Mouse (Mus musculus) cerebellum, adult 9-11 months (tissue): ENCODE measurements at regions not wholly inside any gene's neighbourhood (a gene's known extent, or its start where the extent isn't known, plus 50 kb on each side); places are given as distances from the start of the nearest gene placed in this dataset.
"Not testable (repeated sequence)": the region's sequence is repeated elsewhere in the genome, so short reads cannot be mapped to it uniquely, and the experiment has no call there.

Source experiments
- DNase-seq: peaks from one replicate; pipeline ENCODE4 v3.0.0; 2022

DNA sequence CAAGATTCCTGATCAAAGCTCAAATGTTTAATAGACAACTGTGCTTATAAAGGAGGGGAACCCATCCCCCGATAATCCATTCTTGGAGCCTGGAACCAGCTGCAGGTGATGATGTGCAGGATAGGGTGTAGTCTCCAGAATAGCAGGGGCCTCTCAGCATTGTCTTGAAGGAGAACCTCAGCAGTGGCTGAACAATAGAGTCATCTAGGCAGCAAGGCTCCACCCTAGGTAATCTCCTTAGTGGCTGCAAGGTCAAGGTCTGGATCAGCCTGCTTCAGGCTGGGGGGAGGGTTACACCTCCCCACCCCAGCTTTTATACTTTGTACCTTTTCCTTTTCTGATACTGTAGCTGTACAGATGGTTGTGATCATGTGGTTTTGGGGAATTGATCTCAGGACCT lies 116.8 kb upstream of the Mettl4 start:
- no peak for DNase-seq

DNA sequence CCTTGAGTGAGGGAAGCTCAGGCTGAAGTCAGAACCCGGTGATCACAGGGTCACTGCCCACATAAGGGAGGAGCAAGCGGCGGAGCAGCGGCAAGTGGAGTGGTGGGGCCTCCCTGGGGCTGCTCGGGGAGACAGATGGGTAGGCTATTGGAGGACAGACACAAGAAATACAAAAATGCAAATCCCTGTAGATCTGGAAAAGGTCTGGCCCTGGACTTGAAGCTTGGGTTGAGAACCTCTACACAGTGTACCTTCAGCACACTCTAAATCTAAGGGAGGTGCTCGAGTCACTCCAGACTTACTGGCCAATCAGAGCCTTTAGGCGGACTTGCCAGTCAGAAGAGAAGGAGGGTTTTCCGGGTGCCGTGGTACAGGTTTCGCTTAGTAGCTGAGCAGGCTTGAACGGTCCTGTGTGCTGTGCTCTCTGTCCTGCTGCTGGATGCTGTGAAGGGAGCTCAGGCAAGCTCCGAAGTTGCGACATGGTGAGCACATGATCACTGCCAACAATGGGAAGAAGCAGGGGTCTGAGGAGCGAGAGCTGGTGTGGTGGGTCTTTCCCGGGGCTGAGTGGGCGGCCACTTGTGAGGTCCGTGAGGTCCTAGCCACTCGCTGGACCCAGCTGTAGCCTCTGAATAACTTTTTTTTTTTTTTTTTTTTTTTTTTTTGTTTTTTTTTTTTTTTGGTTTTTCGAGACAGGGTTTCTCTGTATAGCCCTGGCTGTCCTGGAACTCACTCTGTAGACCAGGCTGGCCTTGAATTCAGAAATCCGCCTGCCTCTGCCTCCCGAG lies 114.9 kb upstream of the Mettl4 start:
- DNase-seq = peak; percentile 71

DNA sequence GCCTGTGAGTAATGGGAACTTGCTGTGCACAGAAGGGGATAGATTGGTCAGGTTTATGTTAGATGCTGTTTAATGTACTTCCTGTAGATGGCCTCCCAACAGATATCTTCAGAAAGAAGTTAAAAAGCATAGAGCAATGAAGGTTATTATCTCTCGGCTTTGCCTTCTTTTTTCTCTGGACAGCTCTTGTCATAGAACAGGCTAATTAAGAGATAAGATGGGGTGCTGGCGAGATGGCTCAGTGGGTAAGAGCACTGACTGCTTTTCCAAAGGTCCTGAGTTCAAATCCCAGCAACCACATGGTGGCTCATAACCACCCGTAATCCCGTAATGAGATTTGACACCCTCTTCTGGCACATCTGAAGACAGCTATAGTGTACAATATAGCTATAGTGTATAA lies 104.9 kb upstream of the Mettl4 start:
- not testable (repeated sequence) for DNase-seq

DNA sequence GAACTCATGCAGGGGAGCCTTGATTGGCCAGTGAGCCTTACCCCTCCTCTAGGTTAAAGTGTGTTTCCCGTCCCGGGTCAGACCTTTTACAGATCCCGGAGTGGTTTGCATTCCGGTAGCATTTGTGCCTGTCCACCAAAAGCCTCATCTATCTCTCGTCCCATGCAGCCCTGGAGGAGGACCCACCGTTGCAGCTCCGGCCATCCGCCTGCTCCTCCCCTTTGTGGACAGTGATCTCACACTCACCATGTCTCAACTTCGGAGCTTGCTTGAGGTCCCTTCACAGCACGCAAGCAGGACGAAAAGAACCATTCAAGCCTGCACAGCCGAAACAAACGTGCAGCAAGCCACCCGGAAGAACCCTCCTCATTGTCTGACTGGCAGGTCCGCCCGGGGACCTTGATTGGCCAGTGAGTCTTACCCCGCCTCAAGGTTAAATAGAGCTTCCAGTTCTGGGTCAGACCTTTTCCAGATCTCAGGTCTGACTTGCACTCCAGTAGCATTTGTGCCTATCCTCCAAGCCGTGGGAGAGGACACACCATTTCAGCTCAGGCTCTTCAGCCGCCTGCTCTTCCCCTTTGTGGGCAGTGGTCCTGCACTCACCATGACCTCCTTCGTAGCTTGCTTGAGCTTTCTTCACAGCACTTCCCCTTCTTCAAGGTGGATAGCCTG lies 84.8 kb upstream of the Mettl4 start:
- peak; percentile 84 for DNase-seq

DNA sequence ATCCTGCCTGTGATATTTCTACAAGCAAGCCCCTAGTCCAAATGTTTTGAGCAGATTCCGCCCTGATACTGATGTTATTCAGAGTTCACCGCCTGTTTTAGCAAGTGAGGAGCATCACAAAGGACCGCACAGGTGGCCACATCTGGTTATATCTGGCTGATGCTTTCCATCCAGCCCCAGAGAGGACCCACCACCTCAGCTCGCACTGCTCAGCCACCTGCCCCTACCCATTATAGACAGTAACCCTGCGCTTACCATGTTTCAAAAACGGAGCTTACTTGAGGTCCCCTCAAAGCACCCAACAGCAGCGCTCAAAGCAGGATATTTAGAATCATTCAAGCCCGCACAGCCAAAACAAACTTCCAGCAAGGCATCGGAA lies 84.2 kb upstream of the Mettl4 start:
- DNase-seq = not testable (repeated sequence)

DNA sequence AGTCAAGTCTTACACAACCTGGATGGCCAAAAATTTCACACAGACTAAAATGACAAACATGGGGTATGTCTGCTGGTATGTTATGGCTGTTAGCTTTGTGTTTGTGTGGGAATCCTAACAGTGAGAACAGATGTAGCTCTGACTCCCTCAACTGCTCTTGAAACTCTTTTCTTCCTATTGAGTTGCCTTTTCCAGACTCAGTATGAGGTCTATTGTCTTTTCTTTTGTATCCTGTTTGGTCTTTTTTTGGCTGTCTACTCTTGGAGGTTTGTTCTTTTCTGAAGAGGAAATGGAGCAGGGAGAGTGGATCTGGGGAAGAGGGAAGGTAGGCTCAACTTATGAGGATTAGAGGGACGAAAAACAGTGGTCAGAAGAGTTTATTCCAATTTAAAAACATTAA lies 76.6 kb upstream of the Mettl4 start:
- not testable (repeated sequence) for DNase-seq

DNA sequence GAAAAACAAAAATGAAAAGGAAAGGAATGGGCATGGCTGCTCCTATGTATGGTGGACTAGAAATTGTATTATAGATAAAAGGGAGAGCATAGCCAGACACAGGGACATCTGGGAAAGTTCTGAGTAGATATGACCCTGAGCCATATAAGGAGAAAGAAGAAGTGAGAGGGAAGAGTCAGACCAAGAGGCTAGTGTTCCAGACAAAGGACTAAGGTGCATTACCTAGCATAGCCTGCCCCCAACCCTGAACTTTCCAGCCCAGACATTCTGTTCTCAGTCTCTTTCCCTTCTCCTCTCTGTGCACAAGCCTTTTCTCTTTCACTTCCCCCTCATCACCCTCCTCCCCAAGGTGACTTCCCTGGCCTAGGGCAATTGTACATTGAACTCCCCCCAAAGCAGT lies 58.9 kb upstream of the Mettl4 start:
- DNase-seq = no peak
